Mouse (Mus musculus) spleen, adult 18-20 months (tissue): ENCODE results near the gene Fxyd5.

Experiments used
- DNase-seq, 2 experiments: peaks; one replicate each; pipeline ENCODE4 v3.0.0; 2022; ENCODE audit warnings: mixed read lengths in 2 of 2

The Fxyd5 gene

GRCm38 (mm10) chr7:31037675-31038074, 4.6 kb downstream of the Fxyd5 start:
- no peak for DNase-seq

GRCm38 (mm10) chr7:31036917-31037316, 5.4 kb downstream of the Fxyd5 start:
- no peak for DNase-seq

- DNase-seq, result no peak
These were observed 7.0 kb downstream of the Fxyd5 start for GRCm38 (mm10) chr7:31035291-31035690.

DNA sequence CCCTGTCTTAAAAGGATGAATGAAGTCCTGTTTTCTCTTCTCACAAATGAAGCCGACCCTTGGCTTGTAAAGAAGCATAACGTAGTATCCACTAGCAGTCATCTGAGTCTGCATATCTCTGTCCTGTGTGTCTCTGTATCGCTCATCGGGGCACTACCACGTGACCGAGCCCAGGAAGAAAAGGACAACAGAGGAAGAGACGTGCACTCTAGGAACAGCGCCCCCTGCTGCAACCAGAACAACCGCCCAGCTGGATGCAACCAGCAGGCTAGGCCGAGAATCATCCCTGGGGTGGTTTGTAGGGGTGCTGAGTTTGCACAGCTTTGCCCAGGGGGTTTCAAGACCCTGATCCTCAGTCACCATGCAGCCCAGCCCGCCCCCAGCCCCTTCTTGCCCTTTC, 7.5 kb downstream of the Fxyd5 start:
- peak in 1 of 2 experiments; percentile 38 for DNase-seq

- DNase-seq, result peak; percentile 52 to 57
These were observed 8.7 kb downstream of the Fxyd5 start for GRCm38 (mm10) chr7:31033409-31034165.

DNA sequence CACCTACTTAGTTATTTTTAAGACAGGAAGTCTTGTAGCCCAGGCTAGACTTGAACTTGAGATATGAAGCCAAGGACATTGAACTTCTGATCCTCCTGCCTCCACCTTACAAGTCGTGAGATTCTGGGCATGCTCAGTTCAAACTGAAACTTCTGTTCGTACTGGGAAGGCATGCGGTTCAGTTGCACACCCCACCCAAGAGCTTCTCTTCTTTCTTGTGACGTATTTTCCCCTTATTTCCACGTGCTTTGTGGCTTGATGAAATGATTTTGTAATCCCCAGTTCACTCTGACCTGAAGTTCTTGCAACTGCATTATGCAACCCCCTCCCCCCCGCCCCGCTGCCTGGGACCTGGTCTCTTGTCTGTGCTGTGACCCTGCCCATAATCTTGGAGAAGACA, 10.6 kb downstream of the Fxyd5 start:
- DNase-seq, result no peak

GRCm38 (mm10) chr7:31030717-31031116, 11.6 kb downstream of the Fxyd5 start:
- DNase-seq, result no peak

- no peak for DNase-seq
These were observed 13.7 kb downstream of the Fxyd5 start for GRCm38 (mm10) chr7:31028609-31029008.

DNA sequence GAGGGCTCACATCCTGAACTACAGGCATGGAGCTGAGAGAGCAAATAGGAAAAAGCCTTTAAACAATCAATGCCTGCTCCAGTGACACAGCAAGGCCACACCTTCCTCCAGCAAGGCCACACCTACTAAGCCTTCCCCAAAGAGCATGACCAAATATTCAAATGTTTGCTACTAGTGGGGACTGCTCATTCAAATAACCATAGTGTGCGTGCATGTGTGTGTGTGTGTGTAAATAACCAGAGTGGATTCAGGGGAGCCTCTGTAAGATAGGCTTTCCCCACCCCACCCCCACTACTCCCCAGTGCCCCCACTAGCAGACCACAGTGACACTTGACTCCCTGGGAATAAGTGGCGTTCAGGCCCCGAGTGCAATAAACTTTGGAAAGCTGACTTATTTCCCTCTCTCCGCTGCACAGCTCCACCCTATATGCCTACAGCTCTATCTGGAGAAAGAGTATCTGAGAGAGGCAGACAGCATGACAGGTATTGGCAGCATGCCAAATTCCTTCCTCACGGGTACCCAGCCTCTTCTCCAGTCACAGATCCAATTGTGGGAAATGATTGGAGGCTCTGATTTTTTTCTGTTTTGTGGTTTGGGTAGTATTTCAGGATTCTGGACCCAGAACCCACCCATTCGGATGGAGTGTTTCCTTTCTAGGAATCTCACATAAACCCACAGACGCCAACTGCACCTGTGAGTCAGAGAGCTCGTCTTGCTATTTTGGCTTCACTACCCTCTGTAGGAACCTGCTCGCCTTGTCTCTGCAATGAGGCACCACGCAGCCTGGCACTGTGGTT, 25.0 kb downstream of the Fxyd5 start:
- DNase-seq, result no peak

- DNase-seq, result no peak
These were observed 29.3 kb downstream of the Fxyd5 start for GRCm38 (mm10) chr7:31012971-31013370.

DNA sequence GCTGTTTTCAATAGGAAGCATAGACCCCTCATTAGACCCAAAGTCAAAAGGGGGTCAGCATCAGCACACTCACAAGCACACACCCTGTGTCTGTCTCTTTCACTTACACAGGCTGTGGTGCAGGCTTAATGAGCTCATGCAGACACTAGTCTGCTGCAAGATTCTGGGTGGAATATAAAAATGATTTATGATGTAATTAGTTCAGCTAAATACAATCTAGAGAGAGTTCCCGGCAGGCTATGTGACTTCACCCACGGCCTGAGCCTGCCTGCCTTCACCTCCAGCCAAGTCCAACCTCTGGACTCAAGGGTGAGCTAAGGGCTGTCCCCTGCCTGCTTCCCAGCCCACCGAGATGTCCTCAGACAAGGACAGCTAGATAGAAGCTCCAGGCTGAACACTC, 33.4 kb downstream of the Fxyd5 start:
- DNase-seq, result no peak

DNA sequence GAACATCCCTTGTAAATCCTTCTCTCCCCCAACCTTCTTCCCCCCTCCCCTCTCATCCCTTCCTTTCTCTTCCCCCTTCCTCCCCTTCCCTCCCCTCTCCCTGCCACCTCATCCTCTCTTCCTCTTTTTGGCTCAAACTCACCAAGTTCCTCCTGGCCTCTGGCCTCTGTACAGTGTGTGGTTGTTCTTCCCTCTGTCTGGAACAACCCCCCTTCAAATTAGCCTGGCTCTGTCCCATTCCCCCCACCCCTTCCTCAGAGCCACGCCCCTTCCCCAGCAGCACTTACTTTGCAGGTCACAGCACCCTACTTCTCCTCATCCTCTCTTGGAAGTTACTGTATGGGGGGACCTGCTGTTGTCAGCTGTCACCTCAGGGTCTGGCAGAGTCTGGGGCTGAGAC, 34.1 kb downstream of the Fxyd5 start:
- no peak for DNase-seq

- no peak for DNase-seq
These were observed 34.5 kb downstream of the Fxyd5 start for GRCm38 (mm10) chr7:31007775-31008174.

GRCm38 (mm10) chr7:31002650-31003049, 39.6 kb downstream of the Fxyd5 start:
- DNase-seq, result peak; percentile 48 to 59

DNA sequence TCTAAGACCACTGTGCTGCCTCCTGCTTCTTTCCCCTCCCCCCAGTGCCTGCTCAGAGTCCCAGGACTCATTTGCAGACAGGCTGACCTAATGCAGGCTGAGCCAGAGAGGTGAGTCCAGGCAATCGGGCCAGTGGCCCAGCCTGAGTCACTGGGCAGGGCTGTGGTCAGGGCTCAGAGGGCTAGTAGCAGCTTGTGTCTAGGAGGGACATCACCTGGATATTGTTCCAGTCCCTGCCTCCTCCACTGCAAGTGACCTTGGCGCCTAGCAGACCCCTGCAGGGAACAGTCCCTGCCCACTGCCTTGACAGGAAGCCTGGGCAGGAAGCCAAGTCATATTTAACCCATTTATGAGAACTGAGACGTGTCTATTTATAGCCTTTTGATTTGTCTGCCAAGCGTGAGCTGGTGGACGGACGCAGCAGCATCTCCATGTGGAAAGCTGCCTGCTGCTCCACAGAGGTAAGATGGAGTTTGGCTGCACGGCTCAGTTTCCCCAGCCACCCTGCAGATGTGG, 41.7 kb downstream of the Fxyd5 start:
- peak; percentile 60 to 66 for DNase-seq

DNA sequence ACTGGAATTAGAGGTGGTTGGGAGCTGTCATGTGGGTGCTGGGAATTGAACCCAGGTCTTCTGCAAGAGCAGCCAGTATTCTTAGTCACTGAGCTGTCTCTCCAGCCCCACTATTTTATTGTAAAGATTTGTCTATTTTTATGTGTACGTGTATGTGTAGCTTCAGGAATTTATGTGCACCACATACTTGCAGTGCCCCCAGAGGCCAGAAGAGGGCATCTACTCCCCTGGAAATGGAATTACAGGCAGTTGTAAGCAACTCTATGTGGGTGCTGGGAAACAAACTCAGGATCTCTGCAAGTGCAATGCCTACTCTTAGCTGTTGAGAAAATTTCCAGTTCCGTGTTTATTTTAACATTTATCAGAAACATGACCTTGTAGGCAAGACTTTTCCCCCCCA, 45.8 kb downstream of the Fxyd5 start:
- no peak for DNase-seq

GRCm38 (mm10) chr7:30993986-30994385, 48.3 kb downstream of the Fxyd5 start:
- no peak for DNase-seq

- no peak for DNase-seq
These were observed 50.1 kb downstream of the Fxyd5 start for GRCm38 (mm10) chr7:30992148-30992547.

DNA sequence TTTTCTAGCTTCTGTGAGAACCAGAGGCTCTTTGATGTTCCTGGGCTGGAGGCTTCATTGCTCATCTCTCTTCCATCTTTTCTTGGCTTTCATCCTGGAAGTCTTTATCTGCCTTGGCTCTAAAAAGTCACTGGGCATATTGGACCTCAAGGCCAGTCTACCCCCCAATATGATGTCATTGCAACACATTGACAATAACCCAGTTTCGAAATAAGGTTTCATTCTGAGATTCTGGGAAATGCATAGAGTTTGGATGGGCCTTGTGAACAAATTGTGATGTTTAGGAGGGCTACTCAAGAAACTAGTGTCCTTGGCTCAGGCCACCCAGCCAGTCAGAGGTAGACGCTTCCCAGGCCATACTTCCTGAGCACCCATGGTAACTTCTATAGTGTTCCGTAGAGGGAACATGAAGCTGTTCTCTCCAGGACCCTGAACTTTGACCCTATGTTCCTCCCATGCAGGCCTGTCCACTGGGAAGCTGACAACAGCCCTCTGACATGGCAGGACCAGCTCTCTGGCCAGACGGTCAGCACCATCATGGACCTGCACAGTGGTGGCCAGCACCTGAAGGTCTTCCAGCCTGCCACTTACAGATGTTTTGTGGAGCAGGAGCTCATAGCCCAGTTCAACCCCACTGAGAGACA, 53.6 kb downstream of the Fxyd5 start:
- DNase-seq, result no peak

DNA sequence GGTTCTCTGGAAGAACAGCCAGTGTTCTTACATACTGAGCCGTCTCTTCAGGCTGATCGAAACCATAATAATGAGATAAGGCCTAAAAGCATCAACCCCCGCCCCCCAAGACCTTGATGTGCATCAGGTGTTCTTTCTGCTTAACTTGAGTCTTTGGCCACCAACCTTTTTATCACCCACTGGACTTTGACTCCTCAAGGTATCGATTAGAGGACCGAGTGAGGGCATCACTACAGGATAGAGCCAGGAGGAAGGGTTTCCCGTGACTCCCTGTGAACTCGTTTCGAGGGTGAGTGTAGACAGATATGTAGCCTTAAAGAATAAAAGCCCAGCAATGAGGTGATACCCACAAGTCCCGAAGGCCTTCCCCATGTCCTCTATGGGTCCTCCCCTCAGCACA, 56.9 kb downstream of the Fxyd5 start:
- DNase-seq, result no peak
